Mouse (Mus musculus): Measurements from ENCODE around the gene Samd4b.

The Samd4b gene

DNA sequence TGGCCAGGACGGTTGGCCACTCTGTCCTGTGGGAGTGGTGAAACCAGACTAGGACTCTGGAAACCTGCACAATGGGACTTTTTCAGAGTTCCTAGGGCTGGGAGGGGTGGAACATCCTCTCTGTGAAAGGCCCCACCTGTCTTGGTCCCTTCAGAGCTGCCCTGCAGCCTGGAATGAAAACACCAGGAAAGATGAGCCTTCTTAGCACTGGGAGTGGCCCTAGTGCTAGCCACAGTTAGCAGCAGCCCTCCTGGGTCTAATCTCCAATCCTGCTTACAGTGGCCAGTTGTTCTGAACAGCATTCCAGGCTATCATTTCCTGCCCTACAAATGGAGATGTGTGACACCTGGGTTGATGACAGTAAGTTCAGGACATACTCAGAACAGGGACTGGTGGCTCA lies 6.1 kb downstream of the Samd4b start:
- no peak for DNase-seq (ENCODE audit: extremely low read depth, insufficient read length, low spot score)

DNA sequence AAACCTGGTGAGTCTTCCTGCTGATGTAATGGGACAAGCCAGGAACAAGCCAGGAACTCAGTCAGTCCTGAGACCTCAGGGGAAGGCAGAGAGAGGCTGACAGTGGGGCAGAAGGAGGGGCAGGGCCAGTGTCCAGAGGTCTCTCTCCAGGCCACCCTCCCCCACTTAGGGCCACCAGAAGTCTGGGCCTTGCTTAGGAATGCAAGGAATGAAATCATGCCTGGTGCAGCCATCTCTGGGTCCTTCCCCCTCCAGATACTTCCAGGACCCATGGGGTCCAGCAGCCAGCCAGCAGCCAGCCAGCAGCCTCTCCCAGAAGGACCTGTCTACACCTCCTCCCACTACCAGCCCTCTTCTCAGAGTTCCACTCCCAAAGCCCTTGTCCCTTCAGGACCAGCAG lies 10.3 kb downstream of the Samd4b start:
- peak; percentile 42 for DNase-seq (ENCODE audit: extremely low read depth, insufficient read length, low spot score)

DNA sequence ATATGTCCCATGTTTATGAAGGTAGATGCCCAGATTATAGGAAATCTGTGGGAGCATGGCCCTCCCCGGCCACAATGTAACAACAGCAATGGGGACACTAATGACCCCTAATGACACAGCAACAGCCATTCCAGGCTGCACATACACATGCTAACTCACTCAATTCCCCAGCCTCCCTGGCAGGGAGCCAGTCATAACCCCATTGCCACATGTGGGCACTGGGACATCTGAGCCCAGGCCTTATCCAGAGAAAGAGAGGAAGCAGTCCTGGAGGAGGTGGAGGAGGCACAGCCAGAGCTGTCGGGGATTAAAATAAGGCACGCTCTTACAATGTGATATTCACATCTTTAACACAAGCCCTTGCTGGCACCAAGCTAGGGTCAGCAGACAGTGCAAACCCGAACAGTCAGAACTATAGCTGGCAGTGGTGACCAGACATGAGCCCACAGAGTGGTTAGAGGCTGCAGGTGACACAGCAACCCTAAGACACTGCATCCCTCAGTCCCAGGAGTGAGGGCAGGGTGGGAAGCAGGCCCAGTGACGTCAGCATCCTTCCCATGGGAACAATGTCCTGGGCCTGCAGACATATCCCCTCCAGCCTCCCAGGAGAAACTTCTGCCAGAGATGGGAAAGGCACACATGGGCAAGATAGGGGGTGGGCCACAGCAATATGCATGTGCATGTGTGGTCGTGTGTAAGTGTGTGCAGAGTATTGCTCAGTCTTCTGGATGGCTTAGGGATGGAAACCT lies 11.1 kb downstream of the Samd4b start:
- peak; percentile 39 for DNase-seq (ENCODE audit: extremely low read depth, insufficient read length, low spot score)

DNA sequence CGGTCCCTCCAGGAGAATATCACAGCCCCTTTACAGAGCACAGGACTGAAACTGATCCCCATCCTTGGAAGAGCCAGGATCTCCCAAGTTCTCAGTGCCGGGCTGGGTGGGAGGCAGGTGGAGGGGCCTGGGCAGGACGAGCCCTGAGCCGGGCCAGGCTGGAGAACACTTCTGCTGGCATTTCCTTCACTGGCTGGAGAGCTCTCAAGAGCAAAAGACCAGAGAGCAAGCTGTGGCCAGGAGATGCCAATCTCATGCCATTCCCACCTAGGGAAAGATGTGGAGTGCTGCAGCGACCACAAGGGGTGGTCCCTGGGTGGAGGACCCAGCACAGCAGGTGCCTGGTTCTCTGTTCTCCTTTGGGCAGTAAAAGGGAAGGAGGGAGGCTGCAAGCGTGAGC lies 12.9 kb downstream of the Samd4b start:
- DNase-seq (ENCODE audit: extremely low read depth, insufficient read length, low spot score), result no peak

DNA sequence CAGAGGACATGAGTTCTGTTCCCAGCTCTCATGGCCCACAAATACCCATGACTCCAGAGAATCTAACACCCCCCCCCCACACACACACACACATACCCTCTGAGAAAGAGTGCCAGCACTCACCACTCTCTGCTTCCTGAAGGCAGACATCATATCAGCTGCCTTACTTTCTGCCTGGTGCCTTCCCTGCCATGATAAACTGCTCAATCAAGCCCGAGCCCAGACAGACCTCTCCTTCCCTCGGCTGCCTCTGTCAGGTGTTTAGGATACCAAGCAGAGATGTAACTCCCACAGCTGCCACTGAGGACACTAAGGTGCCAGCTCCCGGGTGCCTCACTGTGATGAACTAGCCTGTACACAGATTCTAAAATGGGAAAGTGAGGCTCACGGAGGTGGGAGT lies 13.5 kb downstream of the Samd4b start:
- DNase-seq (ENCODE audit: extremely low read depth, insufficient read length, low spot score), result no peak

DNA sequence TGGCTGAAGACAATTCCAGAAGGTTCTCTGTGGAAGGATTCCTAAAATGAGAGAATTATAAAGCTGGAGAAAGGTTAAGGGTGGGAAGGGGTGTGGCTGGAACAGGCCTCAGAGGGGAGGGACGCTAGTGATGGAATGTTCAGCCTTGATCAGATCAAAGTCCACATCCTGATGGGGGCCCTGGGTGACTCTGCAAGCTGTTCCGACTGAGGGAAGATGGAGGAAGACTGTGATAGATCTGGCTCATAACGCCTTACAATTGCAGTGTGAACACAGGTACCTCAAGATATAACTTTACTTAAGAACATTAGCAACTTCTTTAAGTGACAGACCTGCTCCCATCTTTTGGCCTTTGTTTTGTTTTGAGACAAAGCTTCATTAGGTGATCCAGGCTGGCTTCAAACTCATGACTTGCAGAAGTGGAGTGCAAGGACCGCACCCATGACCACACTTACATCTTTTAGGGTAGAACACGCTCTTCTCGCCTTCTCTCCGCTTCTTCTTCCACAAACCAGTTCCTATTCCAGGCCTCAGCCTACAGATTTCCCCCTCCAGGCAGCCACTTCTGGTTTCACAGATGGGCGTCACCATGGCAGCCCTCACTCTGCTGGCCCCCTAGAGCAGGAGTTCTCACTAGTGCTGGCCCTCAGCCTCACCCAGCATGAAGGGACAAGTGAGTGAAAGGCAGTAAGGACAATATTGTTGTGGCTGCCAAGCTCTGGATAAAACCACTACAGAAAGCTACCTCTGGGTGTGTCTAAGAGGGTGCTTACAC lies 14.2 kb downstream of the Samd4b start:
- no peak for DNase-seq (ENCODE audit: extremely low read depth, insufficient read length, low spot score)

DNA sequence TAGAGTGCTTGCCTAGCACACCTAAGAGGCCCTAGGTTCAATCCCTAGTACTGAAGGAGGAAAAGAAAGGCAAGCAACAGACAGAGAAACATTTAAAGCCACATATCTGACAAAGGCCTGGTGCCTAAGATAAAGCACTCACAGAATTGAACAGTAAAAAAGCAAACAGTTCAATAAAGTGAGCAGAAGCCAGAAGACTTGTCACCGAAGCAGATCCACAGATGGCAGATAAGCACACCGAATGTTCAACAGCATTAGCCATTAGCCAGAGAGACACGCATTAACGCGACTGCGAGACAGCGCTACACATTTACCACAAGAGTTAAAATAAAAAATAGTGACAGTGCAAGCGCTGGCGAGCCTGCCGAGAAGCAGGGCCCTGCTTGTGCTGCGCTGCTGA lies 15.1 kb downstream of the Samd4b start:
- DNase-seq (ENCODE audit: extremely low read depth, insufficient read length, low spot score), result no peak

DNA sequence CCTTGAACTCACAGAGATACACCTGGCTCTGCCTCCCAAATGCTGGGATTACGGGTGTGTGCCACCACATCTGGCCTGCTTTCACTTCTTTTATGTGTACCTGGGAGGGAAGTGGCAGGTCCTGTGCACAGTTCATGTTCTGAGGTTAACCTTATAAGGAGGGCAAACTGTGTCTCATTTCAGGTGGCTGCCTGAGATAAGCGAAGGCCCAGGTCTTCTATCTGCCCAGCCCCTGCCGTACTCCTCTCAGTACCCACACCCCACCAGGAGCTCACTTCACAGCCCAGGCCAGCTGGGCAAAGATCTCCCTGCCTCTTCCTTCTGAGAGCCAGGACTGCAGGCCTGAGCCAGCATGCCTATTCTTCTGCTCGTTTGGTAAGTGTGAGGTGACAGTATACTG lies 16.2 kb downstream of the Samd4b start:
- DNase-seq (ENCODE audit: extremely low read depth, insufficient read length, low spot score), result no peak

DNA sequence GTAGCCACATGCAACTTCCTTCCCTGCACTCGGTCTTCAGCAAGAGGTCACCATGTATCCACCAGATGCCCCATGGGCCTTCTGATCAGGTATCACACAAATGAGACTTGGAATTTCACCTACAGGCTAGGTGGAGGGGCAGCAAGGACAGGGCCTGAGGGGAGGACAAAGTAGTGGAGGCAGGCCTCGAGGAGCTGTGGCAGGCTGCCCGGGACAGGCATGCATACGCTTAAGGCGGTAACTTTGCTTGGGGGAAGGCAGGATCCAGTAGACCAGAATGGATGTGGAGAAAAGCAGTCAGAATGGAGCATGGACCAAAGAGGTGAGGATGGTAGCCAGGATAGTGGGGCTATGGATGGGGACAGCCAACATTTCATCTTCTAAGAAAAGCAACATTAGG lies 18.1 kb downstream of the Samd4b start:
- DNase-seq (ENCODE audit: extremely low read depth, insufficient read length, low spot score), result no peak

DNA sequence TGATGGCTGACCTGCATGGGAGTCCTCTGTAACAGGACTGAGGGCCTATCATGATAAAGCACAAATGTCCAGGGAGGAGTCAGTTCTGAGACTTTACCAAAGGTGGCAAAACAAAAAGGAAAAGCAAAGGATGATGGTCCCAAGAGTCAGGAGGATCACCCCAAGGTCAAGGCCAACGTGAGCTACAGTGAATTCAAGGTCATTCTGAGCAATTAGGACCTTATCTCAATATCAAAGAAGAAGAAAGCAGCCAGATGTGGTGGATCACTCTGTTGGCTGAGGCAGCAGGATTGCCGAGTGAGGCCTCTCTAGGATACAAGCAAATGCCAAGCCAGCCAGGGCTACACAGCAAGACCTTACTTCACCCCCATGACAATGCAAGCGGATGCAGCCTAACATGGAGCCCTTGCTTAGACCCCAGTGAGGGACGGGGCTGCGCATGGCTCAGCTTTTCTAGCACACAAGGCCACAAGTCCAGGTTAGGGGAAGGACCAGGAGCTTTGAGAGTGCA lies 19.3 kb downstream of the Samd4b start:
- DNase-seq (ENCODE audit: extremely low read depth, insufficient read length, low spot score), result no peak

DNA sequence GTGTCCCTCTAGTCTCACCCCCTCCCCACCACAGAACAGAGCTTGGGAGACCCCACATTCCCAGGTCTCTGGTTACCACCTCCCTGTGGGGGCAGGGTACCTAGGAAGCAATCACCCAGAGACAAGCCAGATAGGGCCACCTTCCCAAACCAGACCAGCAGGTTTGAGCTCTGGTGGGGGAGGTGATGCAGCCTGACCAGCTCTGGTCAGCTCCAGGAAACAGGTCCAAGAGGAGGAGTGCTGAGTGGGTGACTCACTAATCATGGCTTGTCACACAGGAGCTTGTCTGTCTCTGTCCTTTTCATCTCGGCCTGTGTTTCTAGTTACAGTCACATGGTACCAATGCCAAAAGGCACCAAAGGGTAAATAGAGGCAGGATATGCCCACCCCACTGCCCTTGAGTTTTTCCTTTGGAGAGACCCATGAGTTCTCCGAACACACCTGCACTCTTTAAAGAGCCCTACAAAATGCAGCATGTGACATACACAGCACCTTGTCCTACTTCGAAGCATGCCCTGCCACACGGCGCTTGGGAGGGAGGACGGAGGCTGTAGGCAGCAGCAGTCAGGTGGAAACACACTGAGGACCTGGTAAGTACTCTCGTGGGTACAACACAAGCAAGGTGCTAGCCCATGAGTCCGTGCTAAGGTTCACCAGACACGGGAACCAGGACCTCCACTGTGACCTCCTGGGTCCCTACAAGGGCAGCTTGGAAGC lies 20.0 kb downstream of the Samd4b start:
- peak; percentile 41 for DNase-seq (ENCODE audit: extremely low read depth, insufficient read length, low spot score)

DNA sequence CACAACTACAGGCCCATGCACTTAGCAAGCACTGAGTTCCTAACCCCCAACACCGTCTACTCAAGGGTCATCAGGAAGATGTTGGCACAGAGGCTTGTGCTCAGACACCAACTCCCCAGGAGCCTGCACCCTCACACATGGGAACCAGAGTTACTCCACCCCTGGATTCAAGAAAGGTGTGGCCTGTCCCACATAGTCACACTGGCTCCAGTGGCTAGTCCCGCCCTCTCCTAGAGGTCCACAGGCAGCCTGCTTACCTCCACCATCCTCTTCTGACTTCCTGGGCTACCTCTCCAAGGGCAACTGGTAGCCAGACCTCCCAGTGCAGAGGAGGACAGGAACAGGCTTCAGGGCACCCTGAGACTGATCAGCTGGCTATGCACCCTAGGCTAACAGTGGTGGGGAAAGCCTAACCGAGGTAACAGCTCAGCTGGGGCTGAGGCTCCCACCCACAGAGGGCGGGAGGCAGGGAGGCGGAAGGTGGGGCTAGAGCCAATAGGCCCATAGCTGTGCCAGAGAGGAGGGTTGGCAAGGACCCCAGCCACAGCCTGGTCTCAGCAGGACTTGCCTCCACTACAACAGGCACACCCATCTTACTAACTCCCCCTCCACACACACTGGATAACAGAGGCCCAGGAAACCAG lies 21.6 kb downstream of the Samd4b start:
- DNase-seq (ENCODE audit: extremely low read depth, insufficient read length, low spot score), result peak; percentile 71

DNA sequence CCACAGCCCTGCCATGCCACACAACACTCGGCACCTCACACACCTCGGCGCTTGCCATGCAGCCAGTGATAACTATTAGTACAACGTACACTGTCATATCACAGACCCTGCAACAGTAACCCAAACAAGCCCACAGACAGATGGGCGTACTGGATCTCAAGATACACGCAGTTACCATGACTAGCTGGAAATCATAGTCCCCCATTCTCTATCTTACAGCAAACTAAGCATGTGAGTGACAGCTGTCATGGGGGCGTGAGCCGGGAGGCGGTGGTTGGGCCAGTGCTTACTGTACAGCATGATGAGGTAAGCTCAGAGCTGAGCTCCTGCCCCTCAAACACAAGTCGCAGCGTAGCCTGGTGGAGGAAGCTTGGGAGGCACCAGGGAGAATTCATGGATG lies 22.3 kb downstream of the Samd4b start:
- no peak for DNase-seq (ENCODE audit: extremely low read depth, insufficient read length, low spot score)

DNA sequence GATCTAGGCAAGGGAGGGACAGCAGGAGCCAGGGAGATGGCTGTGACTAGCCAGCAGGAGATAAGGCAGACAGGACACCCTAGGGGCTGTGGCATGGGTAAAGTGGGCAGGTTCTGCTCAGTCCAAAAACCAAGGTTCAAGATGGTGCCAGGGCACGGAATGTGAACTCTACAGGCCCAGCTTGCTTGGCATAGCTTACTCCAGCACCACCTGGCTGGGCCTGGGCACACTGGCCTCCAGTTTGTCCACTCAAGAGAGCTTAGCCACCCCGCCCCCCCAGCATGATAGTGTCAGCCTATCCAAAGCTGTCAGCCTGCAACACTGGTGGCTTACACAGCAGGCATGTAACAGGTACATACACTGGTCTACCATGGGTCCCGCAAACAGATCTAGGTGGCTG lies 24.7 kb downstream of the Samd4b start:
- DNase-seq (ENCODE audit: extremely low read depth, insufficient read length, low spot score), result no peak

DNA sequence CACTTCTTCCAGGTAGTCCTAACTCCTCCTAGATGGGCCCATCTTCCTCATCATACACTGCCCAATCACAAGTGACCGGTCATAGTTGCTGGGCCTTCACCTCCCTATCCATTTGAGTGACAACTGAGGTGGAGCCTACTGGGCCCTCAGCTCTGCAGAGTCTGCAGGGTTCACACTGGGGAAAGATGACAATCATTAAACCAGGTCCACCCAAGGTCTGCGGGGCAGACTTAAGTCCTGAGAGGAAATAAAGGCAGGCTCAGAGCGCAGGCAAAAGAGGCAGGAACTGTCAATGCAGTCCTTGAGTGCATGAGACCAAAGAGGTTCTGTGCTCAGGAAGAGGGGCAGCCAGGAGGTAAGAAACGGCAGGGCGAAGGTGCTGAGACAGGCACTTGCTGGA lies 25.3 kb downstream of the Samd4b start:
- no peak for DNase-seq (ENCODE audit: extremely low read depth, insufficient read length, low spot score)

DNA sequence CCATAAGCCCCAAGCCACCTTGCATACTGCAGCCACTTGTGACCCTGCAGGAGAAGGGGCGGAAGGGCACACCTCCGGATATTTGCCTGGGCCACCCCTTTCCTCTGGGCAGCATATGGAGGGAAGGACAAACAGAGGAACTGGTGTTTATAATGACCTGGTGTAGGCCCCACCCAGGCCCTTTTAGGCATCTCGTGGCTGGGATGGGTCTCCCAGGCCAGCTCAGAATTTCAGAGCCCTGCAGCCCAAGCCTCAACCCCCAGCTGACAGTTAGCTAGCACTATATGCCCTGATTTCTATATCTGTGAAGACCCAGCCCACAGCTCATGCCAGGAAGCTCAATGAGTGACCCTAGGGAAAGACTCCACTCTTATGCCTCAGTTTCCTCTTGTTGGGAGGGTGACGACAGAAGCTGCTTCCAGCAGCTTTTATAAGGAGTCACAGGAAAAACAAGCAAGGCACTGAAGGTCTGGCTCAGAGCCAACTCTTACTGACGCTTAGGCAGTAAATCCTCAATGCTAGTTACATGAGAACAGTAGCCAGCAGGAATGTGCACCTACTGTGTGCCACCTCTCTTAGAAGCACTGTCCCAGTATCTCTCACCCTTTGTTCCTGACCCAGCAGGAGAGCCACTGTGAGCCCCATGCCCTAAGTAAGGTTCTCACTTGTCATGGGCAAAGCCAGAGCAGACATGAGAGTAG lies 26.8 kb downstream of the Samd4b start:
- no peak for DNase-seq (ENCODE audit: extremely low read depth, insufficient read length, low spot score)

DNA sequence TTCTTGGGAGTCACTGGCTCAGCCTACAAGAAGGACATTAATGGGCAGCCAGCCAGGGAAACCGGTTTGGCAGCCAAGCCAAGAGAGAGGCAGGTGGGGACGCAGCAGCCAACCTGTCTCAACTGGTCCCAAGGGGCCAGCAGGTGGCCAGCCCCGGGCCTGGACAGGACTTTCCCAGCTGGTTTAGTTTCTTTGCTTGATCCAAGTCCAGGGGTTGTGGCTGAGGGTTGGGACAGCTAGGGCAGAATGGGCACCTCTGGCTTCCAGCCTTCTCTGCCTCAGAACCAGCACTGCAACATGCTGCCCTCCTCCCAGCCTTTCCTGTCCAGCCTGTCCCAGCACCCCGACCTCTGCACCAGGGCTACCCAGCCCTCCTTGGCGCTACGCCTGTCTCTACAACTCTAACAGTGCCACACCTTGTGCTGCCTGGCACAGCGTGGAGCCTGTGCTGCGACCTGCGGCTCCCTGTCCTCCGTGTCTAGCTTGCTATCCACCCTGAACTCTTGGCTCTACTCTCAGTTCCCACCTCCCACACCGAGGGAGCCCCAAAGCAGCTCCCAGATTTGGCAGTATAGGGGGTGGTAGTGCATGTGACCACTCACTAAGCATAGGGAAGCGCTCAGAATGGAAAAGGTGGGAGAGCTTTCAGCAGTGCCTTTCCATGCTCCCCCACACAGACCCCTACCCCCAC lies 27.5 kb downstream of the Samd4b start:
- DNase-seq (ENCODE audit: extremely low read depth, insufficient read length, low spot score), result peak; percentile 67

DNA sequence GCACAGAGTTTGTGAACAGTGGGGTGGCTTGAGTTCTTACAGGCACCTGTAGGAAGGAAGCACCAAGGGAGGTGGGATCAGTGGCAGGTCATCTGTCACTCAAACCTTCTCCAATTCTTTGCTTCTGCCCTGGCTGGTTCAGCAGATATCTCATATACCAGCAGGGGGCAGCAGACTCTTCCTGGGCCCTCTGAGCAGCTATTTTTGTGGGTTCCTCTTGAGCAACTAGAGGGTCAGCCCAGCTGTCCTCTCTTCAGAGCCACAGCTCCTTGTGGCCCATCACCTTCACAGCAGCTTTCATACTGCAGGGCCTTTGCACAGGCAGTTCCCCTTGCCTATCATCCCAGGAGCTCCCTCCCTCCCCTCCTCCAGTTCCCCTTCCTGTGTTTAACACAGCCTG lies 29.7 kb downstream of the Samd4b start:
- DNase-seq (ENCODE audit: extremely low read depth, insufficient read length, low spot score), result no peak

DNA sequence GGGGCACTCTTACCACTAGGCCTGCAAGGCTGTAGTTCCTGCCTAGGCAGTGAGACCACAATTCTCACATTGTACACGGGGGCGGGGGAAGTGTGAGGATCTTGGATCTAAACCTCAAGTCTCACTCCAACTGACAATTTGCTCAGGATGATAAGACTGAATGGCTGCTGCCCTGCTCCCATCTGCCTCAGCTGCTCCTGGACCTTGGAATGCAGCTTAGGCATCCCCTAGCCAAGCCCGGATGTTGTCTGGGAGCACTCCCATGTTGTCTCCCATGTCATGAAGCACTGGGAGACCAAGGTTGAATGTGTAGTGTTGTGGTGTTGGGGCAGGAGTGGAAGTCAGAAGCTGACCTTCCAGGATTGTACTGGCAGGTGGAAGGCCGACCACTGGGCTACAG lies 30.4 kb downstream of the Samd4b start:
- DNase-seq (ENCODE audit: extremely low read depth, insufficient read length, low spot score), result no peak

DNA sequence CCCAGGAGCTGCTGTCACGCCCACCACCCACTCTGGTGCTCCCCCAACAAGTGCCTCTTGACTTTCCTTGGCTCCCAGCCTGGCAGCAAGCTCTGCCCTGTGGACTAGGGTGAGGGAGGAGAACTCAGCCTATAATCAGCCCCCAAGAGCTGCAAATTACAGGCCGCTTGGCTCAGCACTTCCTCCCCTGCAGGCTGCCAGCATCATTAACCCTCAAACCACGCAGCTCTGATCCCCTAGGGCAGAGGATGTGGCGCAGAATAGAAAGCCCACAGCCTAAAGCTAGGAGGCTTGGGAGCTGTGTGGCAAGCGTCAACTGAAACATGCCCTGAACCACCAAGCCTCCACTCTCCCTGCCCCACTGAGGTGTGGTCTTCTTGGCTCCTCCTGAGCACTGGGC lies 32.5 kb downstream of the Samd4b start:
- DNase-seq (ENCODE audit: extremely low read depth, insufficient read length, low spot score), result no peak

Measured in 3134 (cell line).